Mouse (Mus musculus) thymus, postnatal 4 days (tissue): ENCODE data around the gene March5.
"Not testable (repeated sequence)": the region's sequence is repeated elsewhere in the genome, so short reads cannot be mapped to it uniquely, and the experiment has no call there.

Experiments used
- DNase-seq: peaks from one replicate; pipeline ENCODE4 v3.0.0; 2021

March5 gene

DNA sequence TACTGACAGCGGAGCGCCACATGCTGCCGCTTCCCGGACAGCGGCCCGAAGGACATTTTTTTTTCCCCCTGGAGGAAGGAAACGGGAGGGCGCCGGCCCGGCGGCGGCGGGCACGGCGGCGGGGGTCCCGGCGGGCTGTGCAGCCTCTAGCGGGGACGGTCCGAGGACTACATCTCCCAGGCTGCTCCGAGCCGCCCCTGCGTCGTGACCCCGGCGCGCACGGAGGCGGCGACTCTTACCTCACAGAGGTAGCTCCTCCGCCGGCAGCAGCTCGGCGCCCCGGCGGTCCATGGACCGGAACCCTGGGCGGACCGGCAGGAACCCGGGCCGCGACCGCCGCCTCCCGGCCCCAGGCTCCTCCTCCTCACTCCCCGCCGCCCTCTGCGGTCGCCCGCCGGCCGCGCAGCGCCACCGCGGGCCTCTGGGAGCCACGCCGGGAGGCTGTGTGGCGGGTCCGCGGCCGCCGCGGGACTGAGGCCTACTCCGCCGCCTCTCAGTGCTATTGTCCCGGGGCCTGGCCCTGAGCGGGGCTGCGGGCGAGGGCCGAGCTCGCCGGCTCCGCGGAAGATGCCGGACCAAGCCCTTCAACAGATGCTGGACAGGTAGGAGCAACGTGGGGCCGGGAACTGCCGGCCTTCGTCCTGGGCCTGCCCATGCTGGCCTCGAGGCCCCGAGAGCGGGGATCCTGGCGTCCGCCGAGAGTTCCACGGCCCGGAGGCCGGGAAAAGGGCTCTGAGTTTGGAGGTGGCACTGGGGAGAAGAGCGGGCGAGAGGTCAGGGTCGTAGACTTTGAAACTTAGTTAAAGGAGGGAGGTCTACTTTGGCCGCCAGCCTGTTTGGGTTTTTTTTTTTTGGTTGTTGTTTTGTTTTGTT, at the start of gene March5:
Gene March5 (plus strand): TSS at position 241 of the 873 bp plus-strand sequence.
- peak; percentile 88 for DNase-seq

DNA sequence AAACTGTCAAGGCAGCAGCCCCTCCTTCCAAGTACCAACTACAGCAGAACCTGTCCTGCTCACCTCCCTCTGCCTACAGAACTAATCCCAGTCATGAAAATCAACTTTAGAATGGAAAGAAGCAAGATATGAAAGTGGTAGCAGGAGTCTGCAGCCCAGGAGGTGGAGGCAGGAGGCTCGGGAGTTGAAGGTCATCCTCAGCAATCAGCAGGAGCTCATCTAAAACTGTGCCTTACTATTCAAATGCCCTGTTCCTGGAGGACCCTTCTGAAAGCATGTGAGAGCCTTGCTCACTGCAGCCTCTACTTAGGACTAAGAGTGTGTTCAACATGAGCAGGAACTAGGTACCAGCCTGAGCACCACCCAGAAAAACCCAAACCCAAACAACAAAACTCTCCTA, 35.2 kb upstream of the March5 start:
- DNase-seq, result no peak

DNA sequence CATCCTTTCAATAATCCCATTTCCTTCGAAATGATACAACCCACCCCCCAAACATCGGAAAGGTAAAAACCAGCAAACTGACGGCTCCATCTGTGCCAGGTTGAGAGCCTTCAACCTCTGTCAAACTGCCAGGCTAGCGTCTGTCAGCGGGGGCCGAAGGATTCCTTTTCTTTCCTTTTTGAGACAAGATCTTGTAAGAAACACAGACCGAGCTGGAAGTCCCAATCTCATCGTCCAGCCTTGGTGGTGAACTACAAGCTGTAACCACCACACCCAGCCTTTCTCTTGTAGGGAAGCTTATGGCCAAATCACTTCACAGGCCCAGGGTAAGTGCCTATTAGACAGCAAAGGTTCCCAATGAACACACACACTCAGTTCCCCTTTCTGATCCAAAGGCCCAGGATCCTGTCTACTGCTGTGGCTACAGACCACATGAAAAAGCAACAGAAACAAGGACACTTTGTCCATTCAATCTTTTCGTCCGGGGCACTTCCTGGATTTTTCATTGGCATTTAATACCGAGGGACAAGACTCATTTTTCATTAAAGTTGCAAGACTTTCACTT, 34.7 kb upstream of the March5 start:
- DNase-seq, result no peak

DNA sequence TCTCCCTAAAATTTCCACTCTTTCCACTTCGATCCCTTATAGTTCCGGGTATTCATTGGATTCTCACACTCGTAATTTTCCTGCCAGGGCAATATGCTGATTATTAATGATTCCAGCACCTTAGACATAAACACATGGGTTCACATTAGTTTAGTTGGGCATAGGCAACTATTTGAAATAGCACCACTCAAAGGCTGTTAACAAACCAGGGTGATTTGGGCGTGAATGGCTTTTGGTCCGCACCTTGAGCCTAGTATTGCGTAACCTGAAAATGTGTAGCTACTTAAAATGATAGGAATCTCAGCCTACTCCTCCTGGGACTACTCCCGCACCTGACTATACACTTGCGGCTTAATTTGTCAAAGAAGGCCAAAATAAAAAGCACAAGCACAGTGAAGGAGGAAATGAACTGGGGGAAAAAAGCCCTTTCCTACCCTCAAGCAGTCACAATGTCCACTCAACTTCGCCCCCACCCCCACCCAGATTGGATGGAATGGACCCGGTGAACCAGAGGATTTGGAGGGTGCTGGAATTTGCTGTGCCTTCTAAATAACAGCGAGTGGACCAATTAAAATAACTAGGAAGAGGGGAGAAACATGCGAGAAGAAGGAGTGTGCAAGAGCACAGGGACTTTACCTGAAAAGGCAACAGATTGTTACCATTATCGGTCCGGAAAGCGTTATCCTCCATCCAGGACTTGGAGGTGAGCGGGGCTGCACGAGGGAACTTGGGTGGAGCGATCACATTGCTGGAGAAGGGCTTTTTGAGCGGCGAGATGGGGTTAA, 33.8 kb upstream of the March5 start:
- no peak for DNase-seq

DNA sequence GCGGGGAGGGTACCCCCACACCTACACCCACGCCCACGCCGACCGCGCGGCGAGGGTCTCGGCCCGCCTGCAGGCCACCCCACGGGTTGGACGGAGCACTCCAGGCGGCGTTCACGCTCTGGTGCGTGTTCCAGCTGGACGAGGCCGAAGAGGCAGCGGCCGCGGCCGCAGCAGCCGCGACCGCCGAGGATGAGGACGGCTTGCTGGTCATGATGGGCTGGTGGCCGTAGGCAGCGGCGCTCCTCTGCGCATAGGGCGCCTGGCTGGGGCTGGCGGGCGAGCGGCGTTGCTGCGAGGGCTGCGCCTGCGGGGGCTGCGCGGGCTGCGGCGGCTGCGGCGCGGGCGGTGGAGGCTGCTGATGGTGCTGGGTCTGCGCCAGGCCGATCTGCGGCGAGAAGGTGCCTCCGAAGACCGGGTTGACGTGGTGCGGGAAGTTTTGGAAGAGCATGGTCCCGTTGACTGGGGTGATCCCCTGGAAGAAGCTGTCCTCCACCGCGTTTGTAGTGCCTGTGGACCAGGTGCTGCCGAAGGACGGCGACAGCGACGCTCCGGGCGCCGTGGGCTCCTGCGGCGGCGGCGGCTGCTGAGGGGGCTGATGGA, 33.1 kb upstream of the March5 start:
- peak; percentile 43 for DNase-seq

DNA sequence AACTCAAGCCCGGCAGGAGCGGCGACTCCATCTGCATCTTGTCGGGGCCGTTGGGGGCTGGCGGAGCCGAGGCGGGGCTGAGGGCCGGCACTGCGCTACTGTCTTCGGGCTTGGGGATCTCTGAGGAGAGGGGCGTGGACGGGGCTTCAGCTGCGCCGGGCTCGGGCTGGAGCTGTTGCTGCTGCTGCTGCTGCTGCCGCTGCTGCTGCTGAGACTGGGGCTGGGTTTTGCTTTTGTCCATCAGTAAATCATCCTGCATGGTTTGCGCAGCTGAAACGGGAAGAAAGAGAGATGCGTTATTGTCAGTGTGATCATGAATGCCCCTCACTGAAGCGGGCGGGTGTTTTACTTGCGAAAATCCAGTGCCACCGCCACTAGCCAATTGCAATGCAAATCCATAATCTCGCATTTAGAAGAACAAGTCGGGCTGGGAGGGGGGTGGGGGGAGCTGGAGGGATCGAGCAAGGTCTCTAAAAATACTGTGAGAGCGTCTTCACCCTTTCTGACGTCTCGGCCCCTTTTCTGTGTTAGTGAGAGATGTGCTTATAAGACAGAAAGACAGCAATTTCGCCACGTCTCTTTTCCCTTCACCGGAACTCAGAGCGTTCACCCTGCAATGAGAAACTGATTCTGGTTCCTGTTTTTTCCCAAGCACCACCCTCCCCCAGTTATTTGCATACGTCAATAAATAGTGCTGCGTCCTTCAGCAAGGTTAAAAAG, 32.5 kb upstream of the March5 start:
- DNase-seq, result peak; percentile 37

DNA sequence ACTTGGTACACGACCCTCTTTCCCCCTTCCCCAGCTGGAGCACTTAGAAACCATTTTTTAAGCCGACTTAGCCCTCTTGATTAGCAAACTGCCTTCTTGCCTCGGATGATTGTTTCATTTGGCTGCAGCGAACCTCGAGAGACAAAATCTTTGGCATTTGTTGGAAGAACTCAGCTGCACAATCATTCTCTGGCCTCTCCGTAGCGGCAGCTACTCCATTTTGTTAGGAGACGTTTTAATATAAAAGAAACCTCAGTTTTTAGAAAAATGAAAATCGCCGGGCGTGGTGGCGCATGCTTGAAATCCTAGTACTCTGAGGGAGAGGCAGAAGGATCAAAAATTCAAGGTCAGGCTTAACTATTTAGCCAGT, 31.9 kb upstream of the March5 start:
- no peak for DNase-seq

DNA sequence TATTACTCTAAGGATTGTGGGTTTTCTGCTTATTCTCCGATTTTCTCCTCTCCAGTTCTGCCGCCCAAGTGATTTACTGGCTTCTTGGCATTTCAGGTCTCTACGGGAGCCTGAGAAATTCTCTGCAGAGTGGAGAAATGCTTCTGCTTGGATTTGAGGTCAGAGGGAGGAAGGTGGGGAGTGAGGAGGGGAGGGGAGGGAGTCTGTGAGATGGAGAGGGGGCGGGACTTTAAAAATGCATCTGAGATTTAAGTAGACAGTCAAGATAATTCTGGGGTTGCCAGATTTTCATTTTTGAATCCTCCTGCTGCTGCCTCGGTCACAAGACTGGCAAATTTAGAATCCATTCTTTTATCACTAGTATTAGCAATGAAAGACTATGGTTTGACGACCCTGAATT, 31.4 kb upstream of the March5 start:
- DNase-seq, result no peak

DNA sequence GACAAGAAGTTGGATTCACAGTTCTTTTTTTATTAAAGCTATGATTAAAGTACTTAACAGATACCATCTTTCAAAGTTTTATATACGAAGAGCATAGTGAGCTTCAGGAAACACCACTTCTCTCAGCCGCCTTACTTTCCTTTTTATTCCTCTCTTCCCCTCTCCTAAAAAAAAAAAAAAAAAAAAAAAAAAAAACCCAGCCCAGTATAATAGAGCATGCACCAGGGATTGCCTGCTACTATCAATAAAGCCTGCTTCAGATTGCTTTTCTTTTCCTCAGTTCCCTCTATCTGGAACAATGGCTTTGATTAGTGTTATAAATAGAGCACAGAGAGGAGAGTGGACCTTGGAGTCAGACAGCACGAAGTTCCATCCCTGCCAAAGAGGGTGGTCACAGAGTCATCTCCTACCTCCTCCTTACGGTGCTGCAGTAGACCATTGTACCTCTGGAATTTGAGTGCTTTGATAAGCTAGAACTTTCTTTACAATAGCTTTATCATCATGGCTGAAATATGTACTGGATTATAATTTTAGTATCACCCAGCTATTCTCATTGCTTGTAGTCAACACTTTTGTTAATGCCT, 30.4 kb upstream of the March5 start:
- DNase-seq, result no peak

DNA sequence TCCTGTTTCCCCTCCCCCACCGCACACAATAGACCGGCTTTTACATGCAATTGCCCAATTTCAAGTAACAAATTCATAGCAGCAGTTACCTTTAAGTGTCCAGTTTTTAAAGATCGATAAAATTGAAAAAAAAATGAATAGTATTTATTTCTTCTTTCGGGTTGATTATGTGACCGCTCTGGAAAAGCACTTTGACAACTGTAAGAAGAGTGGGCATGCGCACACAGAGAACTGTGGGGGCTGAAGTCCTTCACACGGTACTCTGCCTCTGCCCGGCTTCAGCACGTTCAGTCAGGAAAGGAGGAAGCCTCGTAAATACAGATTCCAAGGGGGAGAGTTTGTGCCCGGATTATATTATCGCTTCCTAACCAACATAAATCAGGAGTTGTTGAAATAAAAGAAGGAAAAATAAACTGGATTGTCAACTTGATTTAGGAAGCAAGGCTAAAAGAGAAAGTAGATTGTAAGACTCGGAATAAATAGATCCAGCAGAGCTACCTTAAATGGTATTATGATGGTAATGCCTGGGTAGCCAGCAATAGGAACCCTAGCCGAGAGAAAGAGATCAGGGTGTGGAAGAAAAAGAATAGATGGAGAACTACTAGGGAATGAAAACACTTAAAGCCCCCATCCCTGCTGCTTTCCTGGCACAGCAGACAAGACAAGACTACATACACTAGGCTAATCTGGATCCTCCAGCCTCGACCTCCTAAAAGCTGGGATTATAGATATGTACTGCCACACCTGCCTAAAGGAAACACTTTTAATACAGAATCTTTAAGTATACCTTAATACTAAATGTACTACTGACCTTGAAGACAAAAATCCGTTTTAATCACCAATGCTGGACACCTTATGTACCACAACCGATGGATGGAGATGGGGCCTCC, 29.3 kb upstream of the March5 start:
- peak; percentile 21 for DNase-seq

DNA sequence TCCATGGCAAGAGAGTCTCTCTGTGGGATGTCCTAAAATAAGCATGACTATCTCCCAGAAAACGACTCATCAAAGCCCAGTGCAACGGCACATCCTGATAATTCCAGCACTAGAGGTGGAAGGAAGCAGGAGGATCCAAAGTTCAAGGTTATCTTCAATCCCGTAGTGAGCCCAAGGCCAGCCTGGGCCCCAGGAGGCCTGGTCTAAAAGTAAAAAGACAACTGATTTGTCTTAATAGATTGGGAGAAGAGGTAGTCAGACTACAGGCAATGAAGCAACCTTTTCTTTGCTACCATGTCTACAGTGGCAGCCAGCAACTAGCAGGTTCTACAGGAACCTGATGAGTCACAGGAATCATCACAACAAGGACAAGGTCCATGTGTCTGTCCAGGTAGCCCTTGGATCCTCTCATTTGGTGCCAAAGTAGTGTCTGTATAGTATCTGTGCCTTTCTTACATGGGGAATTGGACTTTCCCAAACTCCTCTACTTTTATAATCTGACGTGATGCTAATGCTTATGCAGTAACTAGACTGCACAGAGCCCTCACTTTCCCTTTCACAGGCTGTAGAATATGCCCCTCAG, 18.9 kb upstream of the March5 start:
- DNase-seq, result no peak

DNA sequence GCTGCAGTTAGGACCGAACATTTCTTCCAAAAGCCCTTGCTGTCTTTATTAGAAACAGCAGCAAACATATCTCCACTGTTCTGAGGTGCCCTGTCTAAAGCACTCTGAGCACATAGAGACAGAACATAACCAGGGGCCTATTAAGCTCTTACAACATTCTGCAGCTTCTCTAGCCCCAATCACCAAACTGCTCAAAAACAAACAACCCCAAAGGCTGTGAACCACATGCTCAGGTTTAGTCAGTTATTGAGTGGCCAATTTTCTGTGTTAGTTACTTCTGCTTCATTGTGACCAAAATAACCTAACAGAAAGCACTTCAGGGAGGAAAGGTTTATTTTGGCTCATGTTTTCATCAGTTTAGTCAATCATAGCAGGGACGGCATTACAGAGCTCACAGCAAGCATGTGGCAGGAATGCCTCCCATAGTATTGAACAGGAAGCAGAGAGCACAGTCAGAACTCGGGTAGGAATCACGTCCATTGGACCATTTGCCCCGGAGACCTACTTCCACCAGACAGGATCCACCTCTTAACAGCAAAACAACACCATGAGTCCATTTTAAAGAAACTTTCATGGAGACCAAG, 14.8 kb upstream of the March5 start:
- no peak for DNase-seq

DNA sequence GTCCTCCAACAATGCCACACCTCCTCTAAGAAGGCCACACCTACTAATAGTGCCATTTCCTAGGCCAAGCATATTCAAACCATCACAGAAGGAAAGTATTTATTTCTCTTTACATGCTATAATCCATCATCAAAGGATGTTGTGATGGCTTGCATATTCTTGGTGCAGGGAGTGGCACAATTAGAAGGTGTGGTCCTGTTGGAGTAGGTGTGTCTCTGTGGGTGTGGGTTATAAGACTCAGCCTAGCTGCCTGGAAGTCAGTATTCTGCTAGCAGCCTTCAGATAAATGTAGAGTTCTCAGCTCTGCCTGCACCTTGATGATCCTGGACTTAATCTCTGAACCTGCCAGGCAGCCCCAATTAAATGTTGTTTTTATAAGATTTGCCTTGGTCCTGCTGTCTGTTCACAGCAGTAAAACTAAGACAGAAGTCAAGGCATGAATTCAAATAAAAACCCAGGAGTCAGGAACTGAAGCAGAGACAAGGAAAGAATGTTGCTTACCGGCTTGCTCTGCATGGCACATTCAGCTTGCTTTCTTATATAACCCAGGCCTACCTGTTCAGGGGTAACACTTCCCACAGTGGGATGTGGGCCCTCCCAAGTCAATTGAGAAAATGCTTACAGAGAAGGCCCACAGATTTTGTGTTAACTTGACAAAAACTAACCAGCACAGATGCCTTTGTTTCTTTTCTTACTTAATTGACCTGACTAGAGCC, 9.0 kb upstream of the March5 start:
- no peak for DNase-seq

DNA sequence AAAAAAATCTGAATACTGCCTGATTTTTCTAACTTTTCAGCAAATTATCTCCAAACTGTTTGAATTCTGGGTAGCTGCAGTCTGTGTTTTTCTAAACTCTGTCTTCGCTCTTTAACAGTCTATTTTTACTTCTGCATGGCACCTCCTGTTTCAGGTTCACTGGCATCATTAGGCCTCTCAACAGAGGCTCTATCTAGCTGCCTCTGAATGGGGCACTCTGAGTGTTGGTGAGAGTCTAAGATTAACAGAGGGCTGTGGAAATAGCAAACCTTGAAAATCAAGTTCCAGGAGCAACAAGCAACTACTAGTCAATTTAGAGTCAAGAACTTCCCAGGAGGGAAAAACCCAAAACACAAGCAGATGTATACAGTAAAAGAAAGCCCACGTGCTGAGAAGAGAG, 7.5 kb upstream of the March5 start:
- no peak for DNase-seq

DNA sequence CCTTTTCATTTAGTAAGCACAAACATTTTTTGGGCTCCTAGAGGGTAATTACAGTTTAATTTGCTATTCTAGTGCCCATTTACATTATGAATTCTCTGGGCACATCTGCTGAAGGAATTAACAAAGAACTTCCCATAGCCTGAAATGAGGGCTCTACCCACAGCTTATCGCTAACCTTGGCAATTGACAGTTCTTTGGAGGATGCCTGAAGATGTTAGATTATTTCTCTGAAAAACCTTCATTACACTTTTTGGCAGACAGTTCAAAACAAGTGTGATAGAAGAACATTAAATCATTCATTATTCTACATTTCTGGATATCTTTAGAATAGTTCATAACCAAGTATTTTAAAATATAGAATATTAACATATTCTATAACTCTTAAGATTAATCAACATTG, 4.0 kb upstream of the March5 start:
- DNase-seq, result no peak

DNA sequence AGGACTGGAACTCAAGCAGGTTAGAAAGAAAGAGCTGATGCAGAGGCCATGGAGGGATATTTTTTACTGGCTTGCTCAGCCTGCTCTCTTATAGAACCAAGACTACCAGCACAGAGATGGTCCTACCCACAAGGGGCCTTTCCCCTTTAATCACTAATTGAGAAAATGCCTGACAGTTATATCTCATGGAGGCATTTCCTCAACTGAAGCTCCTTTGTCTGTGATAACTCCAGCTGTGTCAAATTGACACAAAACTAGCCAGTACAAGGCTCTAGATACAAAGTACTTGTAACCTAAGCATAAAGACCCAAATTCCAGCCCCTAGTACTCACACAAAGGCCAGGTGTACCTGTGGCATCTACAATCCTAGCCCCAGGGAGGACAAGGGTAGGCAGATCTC, 2.2 kb upstream of the March5 start:
- not testable (repeated sequence) for DNase-seq

DNA sequence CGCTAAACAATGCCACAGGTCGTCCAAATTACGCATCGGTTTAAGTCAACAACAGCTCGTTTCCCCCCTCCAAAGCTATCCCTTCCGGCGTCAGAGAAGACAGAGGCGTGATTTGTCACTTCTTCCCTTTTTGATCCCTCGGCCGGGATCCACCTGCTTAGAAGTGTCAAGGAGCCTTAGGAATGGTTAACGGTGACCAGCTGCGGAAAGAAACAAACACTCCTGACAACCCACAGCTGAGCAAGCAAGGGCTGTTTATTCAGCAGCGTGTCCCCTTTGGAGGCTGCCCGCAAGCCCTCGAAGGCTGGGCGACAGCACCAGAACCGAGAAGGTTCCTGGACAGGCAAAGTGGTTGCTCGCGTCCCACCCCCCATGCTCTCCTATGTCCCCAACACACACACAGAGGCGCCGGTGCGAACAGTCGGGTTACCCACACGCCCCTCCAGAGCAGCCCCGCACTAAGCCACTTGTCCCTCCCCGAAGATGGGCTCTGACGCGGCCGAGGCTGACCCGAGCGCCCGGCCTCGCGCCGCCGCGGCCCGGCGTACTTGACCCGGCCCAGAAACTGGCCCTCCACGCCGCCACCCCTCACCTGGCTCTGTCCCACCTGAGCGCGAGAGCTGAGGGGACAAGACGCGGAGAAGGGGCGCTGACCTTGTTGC, 571 bp upstream of the March5 start:
- peak; percentile 62 for DNase-seq

DNA sequence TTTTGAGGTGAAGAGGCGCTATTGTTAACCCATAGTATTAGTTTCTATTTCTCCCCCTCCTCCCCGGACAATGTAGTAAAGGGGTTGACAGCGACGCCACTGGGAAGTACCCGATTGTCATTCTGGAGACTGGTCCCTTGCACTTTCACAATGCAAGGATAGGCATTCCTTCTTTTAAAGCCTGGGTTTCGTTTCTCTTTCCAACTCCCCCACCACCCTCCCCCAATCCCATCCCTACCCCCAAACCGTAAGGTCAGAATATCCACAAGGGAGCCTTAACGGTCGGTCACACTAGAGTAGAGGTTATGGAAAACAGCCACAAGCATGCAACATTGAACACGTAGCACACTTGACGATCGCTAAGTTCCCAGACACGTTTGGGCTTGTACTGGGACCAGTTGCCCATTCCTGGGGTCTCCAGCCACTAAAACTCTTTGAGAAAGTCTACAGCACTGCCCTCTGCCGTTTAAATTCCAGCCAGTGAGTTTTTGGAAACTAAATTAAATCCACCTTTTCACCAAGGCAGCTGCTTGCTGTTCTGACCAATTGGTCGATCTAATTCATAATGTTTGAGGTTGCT, 923 bp downstream of the March5 start, which contains the start of gene Cpeb3:
Gene Cpeb3 (minus strand): TSS at position 426 of the 580 bp plus-strand sequence.
- DNase-seq, result peak; percentile 29

DNA sequence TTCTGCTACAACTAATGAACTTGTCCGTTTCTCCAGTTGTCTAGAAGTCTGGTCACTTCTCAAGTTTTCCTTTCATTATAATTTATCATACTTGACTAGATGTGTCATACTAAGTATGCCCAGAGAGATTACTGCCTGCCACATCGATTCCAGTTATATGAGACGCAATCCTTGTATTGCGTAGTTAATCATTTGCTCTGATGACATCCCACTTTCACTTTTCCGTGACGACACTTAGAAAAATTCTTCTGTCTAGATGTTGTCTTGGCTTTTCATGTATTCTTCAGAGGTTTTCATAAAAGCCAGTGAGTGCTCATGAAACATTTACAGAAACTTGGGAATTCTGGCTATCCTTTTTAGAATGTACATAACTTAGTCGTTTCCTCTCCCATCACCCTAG, 1.6 kb downstream of the March5 start:
- DNase-seq, result no peak
